Mouse (Mus musculus): Measurements from ENCODE around the gene Scap. TPM values are rescaled to one million over a fixed set of nuclear protein-coding genes. Genes with fewer than 3 reads are reported as not detected.

Scap gene
- polyA plus RNA-seq (2014; fragmentation: Nextera tagmentation; extraction: Ambion mirVana), result 24.5 and 35.4 TPM in 2 replicates

DNA sequence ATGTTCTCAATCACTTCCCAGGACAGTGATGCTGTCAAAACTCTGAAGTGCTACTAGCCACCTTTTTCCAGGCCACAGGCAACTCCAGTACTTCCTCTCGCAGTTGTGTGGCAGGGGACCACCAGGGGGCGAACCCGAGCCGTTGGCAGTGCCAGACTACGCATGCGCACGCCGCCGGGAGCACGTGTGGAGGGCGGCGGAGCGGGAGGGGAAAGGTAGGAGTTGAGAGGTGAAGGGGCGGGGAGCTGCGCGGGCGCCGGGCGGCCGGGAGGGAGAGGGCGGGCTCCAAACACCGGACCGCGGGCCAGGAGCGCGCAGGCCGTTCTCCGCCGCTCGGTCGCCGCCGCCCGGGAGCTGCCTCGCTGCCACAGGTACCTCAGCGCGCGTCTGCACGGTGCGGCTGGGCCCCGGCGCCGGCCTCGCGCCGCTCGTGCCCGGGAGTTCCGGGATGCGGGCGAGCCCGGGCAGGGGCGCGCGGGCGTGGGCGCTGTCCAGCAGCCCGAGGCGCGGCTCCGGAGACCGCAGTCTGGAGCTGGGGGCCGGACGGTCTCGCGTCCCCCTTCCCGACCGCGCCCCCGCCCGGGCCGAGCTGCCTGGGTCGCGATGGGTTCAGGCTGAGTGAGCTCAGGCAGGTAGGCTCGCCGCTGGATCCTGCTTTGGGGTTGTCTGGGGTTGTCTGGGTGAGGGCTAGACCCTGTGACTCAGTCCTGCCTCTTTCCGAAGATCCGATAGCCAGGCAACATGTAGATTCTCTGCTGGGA, at the start of gene Scap:
Gene Scap (plus strand): TSS at position 154 of the 761 bp plus-strand sequence.
- Histone ChIP-seq H3K4me1 (ENCODE audit: control insufficient read depth, insufficient read depth, low read length) (peaks cover 4% of the 10 kb centered on the region; the same call in 1 of the 2 replicates), H3K27ac (ENCODE audit: low read depth, low read length) (no peak within 1 kb of the TSS), H3K9me3 (replicated peaks; ENCODE audit: control insufficient read depth, low read length) (no peaks in the 10 kb centered on the region), H3K27me3 (replicated peaks; ENCODE audit: control insufficient read depth, insufficient read depth, low read length) (no peaks in the 10 kb centered on the region), H3K4me2 (ENCODE audit: low read length) (peak within 1 kb of the TSS; percentile 86), H3K36me3 (ENCODE audit: control insufficient read depth, insufficient read depth, low read length) (no peaks in the 10 kb centered on the region), H3K4me3 (ENCODE audit: low read depth, low read length) (peak within 1 kb of the TSS; percentile 87), H3K9ac (ENCODE audit: low read length) (peak within 1 kb of the TSS; percentile 77)
- peak; percentile 92 for ATAC-seq
- DNase-seq (ENCODE audit: low spot score), result peak; percentile 94
- WGBS, result under 1% methylated on average over 62 of the region's 78 CpGs

DNA sequence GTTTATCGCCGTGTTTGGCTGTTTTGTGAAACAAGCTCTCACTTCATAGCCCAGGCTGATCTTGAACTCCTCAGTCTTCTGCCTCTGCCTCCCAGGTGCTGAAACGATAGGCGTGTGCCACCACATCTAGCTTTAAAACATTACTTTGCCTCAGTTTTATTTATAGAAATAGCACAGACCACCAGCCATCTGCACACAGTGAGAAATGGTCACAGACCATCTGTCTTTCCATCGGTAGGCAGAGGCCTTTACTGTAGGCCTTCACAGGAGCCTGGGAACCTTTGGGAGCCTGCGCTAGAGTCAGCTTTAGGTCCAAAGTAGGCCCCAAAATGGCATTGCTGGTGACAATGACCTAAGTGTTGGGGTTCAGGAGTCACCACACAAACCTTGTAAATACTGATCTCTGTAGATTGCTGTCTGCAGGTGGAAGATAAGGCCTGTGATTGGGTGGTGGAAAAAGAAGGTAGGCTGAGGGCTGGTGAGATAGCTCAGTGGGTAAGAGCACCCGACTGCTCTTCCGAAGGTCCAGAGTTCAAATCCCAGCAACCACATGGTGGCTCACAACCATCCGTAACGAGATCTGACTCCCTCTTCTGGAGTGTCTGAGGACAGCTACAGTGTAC, 48.9 kb upstream of the Scap start:
- no peak overlapping the region for H3K4me3 ChIP-seq (ENCODE audit: low read depth, low read length)
- no peak for ATAC-seq
- no peak overlapping the region for H3K4me2 ChIP-seq (ENCODE audit: low read length)
- H3K9ac ChIP-seq (ENCODE audit: low read length), result no peak overlapping the region
- H3K36me3 ChIP-seq (ENCODE audit: control insufficient read depth, insufficient read depth, low read length), result no peaks in the 10 kb centered on the region
- H3K27me3 ChIP-seq (replicated peaks; ENCODE audit: control insufficient read depth, insufficient read depth, low read length), result no peaks in the 10 kb centered on the region
- DNase-seq (ENCODE audit: low spot score), result no peak
- WGBS, result 90% methylated on average over 8 of the region's 10 CpGs
- no peaks in the 10 kb centered on the region for H3K9me3 ChIP-seq (replicated peaks; ENCODE audit: control insufficient read depth, low read length)
- H3K27ac ChIP-seq (ENCODE audit: low read depth, low read length), result no peak overlapping the region
- H3K4me1 ChIP-seq (ENCODE audit: control insufficient read depth, insufficient read depth, low read length), result peaks cover 8% of the 10 kb centered on the region

DNA sequence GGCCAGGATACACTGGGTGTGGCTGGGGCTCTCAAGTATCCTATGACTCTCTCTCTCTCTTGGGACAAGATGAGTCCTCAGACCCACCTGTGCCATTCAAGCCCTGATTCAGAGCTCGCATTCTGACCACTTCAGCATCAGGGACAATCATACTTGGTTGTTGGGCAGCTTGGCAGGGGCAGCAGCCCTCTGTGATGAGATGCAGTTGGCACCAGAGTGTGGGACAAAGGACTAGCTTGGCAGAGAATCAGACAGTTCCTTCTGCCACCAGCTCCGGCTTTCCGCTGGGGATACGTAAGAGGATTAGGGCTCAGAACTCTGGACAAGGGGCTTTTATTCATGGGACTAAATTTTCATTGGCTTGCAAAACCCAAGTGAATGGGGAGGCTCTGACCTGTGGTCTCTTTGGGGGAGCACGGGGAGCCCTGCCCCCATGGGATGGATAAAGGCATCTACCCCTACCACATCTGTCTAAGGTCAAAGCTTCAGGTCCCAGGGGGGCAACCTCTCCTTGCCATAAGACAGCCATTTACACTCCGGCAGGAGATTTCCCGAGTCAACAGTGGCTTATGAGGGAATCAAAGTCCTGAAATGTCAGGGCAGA, 45.7 kb upstream of the Scap start:
- no peak overlapping the region for H3K9ac ChIP-seq (ENCODE audit: low read length)
- peak; percentile 91 for DNase-seq (ENCODE audit: low spot score)
- peak overlapping the region; percentile 74 for H3K27ac ChIP-seq (ENCODE audit: low read depth, low read length)
- H3K4me2 ChIP-seq (ENCODE audit: low read length), result no peak overlapping the region
- peaks cover 8% of the 10 kb centered on the region for H3K4me1 ChIP-seq (ENCODE audit: control insufficient read depth, insufficient read depth, low read length)
- H3K9me3 ChIP-seq (replicated peaks; ENCODE audit: control insufficient read depth, low read length), result no peaks in the 10 kb centered on the region
- 23% methylated on average over 7 of the region's 7 CpGs for WGBS
- no peaks in the 10 kb centered on the region for H3K36me3 ChIP-seq (ENCODE audit: control insufficient read depth, insufficient read depth, low read length)
- H3K4me3 ChIP-seq (ENCODE audit: low read depth, low read length), result no peak overlapping the region
- no peaks in the 10 kb centered on the region for H3K27me3 ChIP-seq (replicated peaks; ENCODE audit: control insufficient read depth, insufficient read depth, low read length)
- ATAC-seq, result peak; percentile 93

DNA sequence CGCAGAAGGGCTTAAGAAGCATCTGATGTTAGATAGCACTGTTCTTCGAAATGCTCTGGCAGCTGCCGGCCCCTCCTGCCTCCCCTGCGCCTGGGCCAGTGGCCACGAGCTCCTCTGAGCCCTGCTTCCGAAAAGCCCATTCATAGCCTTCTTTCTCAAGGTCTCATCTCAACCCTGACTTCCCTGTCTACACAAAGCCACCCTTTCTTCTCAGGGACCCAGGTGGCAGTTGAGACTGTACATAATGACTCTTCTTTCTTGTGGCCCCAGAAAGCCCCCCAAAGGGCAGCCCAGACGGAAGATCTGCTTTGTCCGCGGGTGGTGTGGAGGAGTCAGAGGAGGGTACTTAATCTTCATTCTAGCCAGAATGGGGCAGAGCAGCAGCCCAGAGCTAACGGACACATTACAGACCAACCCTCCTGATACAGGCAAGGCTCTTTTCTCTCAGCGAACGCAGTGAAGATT, 39.8 kb upstream of the Scap start:
- Histone ChIP-seq H3K4me1 (ENCODE audit: control insufficient read depth, insufficient read depth, low read length) (no peaks in the 10 kb centered on the region), H3K4me3 (ENCODE audit: low read depth, low read length) (no peak overlapping the region), H3K9me3 (replicated peaks; ENCODE audit: control insufficient read depth, low read length) (no peaks in the 10 kb centered on the region), H3K4me2 (ENCODE audit: low read length) (no peak overlapping the region), H3K27ac (ENCODE audit: low read depth, low read length) (0 out of 2 replicates have a peak overlapping the region, but pooled peaks have one; percentile 1), H3K9ac (ENCODE audit: low read length) (no peak overlapping the region), H3K36me3 (ENCODE audit: control insufficient read depth, insufficient read depth, low read length) (no peaks in the 10 kb centered on the region), H3K27me3 (replicated peaks; ENCODE audit: control insufficient read depth, insufficient read depth, low read length) (no peaks in the 10 kb centered on the region)
- DNase-seq (ENCODE audit: low spot score) (no peak), ATAC-seq (no peak)
- 54% methylated on average over 12 of the region's 12 CpGs for whole genome bisulfite sequencing

DNA sequence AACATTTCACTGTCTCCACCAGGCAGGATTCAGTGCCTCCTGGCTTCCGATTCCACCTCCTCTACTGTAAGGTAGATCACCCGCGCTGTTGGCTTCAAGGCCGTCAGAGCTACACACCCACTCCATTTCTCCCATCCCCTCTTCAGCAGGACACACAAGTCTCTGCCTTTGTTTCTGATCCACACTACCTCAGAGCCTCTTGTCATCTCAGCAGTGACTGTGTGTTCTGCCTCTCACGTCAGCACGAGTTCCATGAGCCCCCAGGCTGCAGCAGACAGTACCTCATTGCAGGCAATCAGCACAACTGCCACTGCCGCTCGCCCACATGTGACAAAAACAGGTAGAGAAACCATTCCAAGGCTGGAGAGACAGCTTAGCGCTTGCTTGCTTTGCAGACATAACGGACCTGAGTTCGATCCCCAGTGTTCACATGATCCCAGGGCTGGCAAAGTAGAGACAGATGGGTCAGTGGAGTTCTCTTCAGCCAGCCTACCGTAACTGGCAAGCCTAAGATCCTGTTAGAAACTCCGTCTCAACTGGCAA, 39.1 kb upstream of the Scap start:
- 87% methylated on average over 13 of the region's 13 CpGs for WGBS
- no peak overlapping the region for H3K4me2 ChIP-seq (ENCODE audit: low read length)
- no peak overlapping the region for H3K4me3 ChIP-seq (ENCODE audit: low read depth, low read length)
- no peak for DNase-seq (ENCODE audit: low spot score)
- H3K4me1 ChIP-seq (ENCODE audit: control insufficient read depth, insufficient read depth, low read length), result no peaks in the 10 kb centered on the region
- no peak overlapping the region for H3K27ac ChIP-seq (ENCODE audit: low read depth, low read length)
- H3K9me3 ChIP-seq (replicated peaks; ENCODE audit: control insufficient read depth, low read length), result no peaks in the 10 kb centered on the region
- H3K9ac ChIP-seq (ENCODE audit: low read length), result no peak overlapping the region
- no peaks in the 10 kb centered on the region for H3K36me3 ChIP-seq (ENCODE audit: control insufficient read depth, insufficient read depth, low read length)
- H3K27me3 ChIP-seq (replicated peaks; ENCODE audit: control insufficient read depth, insufficient read depth, low read length), result no peaks in the 10 kb centered on the region
- ATAC-seq, result no peak

DNA sequence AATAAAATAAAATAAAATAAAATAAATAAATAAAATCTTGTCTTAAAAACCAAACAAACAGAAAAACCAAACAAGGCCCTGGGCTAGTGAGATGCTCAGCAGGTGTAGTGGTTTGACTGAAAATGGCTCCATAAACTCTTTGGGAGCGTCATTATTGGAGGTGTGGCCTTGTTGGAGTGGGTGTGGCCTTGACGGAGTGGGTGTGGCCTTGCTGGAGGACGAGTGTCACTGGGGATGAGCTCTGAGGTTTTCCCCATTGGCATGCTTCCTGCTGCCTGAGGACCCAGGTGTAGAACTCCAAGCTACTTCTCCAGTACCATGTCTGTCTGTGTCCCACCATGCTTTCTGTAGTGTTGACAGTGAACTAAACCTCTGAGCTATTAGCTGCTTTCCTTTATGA, 38.3 kb upstream of the Scap start:
- Histone ChIP-seq H3K9ac (ENCODE audit: low read length) (no peak overlapping the region), H3K4me2 (ENCODE audit: low read length) (no peak overlapping the region), H3K9me3 (replicated peaks; ENCODE audit: control insufficient read depth, low read length) (no peaks in the 10 kb centered on the region), H3K4me1 (ENCODE audit: control insufficient read depth, insufficient read depth, low read length) (no peaks in the 10 kb centered on the region), H3K36me3 (ENCODE audit: control insufficient read depth, insufficient read depth, low read length) (no peaks in the 10 kb centered on the region), H3K27me3 (replicated peaks; ENCODE audit: control insufficient read depth, insufficient read depth, low read length) (no peaks in the 10 kb centered on the region), H3K4me3 (ENCODE audit: low read depth, low read length) (no peak overlapping the region), H3K27ac (ENCODE audit: low read depth, low read length) (no peak overlapping the region)
- ATAC-seq, result no peak
- no peak for DNase-seq (ENCODE audit: low spot score)
- 49% methylated on average over 3 of the region's 3 CpGs for WGBS

DNA sequence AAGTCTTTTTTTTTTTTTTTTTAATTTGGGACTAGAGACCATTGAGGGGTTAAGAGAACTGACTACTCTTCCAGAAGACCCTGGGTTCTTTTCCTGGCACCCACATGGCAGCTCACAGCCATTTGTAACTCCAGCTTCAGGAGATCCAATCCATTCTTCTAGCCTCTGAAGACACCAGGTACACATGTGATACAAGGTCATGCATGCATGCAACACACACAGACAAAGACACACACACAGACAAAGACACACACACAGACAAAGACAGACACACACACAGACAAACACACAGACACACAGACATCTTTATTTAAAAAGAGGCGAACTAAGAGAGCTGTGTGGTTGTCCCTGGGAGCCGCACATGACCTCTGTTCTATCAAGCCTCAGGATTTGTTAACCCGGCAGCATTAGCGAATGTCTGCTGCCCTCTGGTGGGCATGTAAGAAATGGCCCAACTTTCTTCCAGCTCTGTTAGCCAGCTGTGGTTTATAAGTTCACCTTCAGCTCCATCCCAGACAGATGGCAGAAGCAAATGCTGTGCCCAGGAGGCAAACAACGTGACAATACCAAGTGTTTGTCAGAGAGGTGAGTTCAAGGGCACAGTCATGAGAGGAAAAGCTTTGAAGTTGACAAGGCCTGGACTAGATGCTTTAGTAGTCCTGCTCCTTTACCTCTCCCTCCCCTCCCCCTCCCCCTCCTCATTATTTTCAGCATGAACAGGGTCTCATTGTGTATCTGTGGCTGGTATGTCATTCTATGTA, 36.0 kb upstream of the Scap start:
- ATAC-seq (peak; percentile 86), DNase-seq (ENCODE audit: low spot score) (peak; percentile 93)
- Histone ChIP-seq H3K27me3 (replicated peaks; ENCODE audit: control insufficient read depth, insufficient read depth, low read length) (no peaks in the 10 kb centered on the region), H3K9ac (ENCODE audit: low read length) (no peak overlapping the region), H3K36me3 (ENCODE audit: control insufficient read depth, insufficient read depth, low read length) (no peaks in the 10 kb centered on the region), H3K4me3 (ENCODE audit: low read depth, low read length) (no peak overlapping the region), H3K4me1 (ENCODE audit: control insufficient read depth, insufficient read depth, low read length) (no peaks in the 10 kb centered on the region), H3K27ac (ENCODE audit: low read depth, low read length) (no peak overlapping the region), H3K4me2 (ENCODE audit: low read length) (no peak overlapping the region), H3K9me3 (replicated peaks; ENCODE audit: control insufficient read depth, low read length) (no peaks in the 10 kb centered on the region)
- 8% methylated on average over 5 of the region's 5 CpGs for WGBS

DNA sequence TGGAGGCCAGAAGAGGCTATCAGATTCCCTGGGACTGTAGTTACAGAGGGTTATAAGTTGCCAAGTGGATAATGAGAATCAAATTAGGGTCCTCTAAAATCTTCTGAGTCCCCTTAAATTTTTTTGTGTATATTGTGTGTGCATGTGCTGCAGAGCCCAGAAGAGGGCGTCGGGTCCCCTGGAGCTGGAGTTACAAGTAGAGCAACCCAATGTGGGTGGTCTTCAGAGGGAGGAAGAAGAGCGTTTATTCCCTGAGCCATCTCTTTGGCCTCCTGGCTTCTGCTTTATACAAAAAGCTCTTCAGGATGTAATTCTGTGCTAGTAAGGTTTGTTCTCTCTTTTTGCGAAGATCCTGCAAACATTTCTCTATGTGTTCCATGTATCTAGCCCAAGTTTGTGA, 28.6 kb upstream of the Scap start:
- Histone ChIP-seq H3K4me3 (ENCODE audit: low read depth, low read length) (peak overlapping the region; percentile 49), H3K9ac (ENCODE audit: low read length) (peak overlapping the region; percentile 74), H3K36me3 (ENCODE audit: control insufficient read depth, insufficient read depth, low read length) (no peaks in the 10 kb centered on the region), H3K27ac (ENCODE audit: low read depth, low read length) (peak overlapping the region; percentile 94), H3K4me2 (ENCODE audit: low read length) (peak overlapping the region; percentile 81), H3K4me1 (ENCODE audit: control insufficient read depth, insufficient read depth, low read length) (0 out of 2 replicates have a peak, but pooled peaks cover 4% of the 10 kb centered on the region), H3K9me3 (replicated peaks; ENCODE audit: control insufficient read depth, low read length) (no peaks in the 10 kb centered on the region), H3K27me3 (replicated peaks; ENCODE audit: control insufficient read depth, insufficient read depth, low read length) (no peaks in the 10 kb centered on the region)
- 2% methylated on average over 4 of the region's 4 CpGs for WGBS
- DNase-seq (ENCODE audit: low spot score) (peak; percentile 72), ATAC-seq (peak; percentile 40)
